Mouse (Mus musculus) gastrocnemius, adult 8-10 months (tissue): ENCODE measurements at regions not wholly inside any gene's neighbourhood (a gene's known extent, or its start where the extent isn't known, plus 50 kb on each side); places are given as distances from the start of the nearest gene placed in this dataset.

Experiments
- DNase-seq, 2 experiments: peaks; one replicate each; pipeline ENCODE4 v3.0.0; 2022; ENCODE audit warnings: low spot score in 2 of 2

DNA sequence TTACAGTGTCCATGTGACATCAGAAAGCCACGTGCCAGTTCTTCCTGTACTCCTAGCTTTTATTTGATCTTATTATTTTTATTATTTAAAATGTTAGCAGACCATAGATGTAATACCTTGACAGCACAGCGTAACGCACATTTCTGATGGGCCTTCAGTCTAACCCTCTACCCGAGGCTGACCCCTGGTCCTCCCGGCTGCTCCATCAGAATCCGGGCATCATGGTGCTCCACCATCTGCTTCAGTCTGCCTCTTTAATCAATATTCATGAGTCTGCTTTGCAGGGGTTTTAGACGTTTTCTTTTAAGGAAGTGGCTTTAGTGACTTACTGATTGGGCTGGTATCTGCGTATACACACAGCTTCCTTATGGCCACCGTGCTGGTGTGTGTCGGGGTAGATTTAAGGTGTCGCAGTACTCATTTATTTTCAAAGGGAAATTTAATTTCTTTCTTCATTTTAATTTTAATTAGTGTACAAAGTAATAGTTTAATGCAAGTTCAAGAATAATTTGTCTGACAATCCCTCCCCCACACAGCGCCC, 265.2 kb upstream of the Sox2 start:
- no peak for DNase-seq

DNA sequence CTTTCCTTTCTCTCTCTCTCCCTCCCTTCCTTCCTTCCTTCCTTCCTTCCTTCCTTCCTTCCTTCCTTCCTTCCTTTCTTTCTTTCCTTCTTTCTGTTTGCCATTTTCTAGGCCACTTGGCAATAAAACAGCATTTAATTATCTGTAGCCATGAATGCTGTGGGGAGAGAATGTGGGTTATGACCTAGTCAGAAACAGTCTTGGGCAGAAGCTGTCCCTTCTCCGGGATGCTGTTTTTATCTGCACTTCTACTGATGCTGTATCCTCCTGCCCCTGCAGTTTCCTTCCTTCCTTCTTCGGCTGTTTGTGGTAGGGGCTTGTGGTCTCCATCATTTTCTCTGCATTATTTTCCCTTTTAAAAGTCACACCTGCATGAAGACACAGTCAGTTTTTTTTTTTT, 272.3 kb upstream of the Sox2 start:
- no peak for DNase-seq

DNA sequence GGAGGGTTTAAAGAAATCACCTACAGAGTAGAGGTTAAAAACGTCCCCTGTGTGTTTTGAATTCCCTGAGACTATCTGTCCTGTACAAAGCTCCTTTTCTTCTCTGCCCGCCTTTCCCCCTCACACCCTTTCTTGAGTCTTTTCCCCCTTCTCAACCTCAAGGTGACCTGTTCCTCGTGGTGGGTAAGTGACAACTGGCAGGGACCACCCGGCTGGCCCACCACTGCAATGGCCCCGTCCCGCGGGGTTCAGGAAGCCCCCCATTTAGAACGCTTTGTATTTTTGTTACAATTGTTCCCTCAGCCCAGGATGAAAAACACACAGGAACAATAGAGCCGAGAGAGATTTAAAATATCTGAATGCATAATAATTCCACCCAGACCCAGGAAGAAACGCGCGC, 272.9 kb upstream of the Sox2 start:
- DNase-seq, result no peak

DNA sequence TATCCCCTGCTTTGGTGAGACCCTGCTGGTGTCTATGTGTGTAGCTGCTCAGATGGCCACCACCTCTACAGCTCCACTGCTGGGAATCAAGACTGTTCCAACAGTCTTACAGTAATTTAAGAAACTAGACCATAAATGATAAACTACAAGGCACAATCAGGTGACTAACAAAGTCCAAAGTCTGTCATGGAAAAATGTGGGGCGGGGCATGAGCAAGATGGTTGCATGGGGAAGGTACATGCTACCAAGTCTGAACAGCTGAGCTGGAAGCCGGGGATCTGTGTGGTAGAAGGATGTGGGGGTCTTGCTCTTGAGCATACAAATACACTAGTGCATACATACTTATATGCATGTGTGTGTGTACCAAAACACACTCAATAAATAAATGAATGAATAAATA, 278.8 kb upstream of the Sox2 start:
- no peak for DNase-seq

DNA sequence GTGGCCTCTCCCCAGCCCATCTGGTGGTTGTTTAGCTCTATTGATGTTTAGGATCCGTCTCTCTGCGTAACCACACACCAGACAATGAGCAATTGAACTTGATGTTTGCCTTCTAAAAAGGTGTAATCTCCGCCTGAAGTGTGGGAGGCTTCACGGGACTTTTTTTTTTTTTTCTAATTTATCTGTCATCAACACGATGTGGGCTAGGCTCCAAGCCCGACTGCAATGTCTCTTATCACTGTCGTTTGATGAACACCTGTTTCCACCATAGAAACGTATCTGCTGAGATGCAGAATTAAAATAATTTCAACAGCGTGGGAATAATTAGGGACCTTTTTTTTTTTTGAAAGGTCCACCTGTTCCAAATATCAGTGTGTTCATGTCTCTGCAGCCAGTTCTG, 257.0 kb upstream of the Dnajc19 start:
- no peak for DNase-seq

DNA sequence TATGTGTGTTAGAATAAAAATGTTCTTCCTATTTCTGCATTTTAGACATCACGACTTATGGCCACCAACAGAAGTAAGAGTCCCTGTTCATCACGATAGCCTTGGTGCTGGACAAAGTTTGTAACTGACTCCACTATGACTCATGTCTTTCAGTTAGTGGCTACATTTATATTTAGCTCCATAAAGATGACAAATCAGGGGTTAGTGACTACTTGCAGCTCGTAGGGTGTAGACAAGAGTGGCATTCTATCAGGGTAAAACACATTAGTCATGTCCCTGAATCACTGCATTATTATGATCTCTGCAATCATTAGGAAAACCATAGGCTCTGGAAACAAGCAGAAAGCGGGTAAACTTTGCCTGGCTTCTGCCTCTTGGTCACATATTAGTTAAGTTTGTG, 252.4 kb upstream of the Dnajc19 start:
- DNase-seq, result no peak

DNA sequence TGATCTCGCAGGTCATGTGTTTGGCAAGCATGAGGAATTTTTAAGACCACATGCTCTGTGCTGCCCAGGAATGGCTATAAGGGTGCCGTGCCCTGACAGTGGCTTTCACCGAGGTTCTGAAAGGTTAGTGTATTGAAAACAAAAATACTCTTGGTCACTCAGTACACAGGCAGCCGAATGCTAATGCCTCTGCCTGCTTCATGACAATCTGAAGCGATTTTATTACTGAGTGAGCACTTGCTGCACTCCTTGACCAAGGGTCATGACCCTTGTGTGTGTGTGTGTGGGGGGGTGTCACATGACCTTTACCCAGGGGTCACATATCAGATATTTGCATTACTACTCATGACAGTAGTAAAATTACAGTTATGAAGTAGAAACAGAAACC, 250.8 kb upstream of the Dnajc19 start:
- DNase-seq, result no peak

DNA sequence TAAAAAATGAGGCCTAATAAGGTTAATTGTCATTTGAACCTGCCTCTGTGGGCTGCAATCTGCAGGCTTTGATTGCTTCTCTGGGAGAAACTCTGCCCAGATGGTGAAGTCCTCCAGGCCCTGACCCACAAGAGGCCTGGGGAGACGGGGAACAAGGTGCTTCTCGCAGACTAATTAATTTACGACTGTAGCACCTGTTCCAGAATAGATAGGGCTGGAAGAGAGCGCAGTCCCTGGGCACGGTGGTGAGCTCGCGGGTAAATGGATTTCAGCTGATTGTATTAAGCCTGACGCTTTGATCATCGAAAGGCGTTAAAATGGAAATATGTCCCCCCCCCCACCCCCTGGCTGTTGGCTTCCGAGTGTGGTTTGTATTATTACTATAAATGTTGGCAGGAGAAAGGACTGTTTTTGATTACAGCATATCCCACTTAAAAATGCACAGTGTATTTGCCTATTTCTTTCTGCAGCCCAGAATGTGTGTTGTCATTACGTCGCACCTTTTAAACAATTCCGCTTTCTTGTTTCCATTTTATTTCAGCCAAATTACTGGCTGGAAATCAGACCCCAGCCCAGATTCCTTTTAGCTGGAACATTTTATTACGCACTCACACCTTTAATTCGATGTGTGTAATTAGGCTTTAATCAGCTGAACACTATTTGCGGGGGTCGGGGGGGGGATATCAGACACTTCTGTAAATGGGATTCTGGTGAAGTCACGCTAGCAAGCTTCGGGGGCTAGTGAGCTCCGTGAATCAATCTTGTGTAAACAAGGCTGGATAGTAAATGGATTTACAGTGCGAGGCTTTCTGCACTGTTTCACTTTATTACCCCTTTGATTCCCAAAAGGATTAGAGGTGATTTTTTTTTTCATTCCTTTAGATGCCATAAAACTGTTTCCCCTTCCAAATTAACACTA, 250.1 kb upstream of the Dnajc19 start:
- no peak for DNase-seq

DNA sequence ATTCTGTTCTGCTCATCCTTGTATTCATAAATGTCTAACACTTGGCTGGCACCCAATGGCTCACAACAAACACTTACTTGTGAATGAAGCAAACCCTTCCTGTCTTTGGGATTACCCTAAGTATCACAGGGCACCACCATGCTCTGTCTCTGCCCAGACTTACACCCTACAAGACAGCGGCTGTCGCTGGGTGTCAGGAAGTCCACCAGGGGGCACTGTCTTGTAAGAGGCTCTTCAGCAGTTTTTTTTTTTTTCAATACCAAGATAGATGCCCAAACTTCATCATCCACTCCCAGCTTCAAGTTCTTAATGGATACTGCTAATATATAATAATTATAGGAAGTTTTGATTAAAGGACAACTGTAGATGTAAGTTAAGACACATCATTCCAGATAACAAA, 247.7 kb upstream of the Dnajc19 start:
- no peak for DNase-seq

DNA sequence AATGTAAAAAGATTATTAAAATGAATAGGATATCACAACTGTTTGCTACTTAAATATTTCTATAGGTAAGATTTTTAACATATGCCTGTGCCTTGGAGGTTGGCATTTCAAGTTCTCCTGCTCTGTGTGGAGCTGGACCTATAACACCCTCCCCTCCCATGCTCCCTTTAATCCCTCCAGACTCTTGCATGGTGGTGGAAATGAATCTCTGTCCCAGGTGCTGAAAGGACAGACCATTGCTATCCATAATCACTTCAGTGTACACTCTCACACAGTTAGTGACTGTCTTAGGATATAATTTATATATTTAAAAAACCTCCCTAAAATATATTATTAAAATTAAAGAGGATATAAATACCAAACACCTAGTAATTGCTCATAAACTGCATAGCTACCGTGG, 244.5 kb upstream of the Dnajc19 start:
- DNase-seq, result no peak

DNA sequence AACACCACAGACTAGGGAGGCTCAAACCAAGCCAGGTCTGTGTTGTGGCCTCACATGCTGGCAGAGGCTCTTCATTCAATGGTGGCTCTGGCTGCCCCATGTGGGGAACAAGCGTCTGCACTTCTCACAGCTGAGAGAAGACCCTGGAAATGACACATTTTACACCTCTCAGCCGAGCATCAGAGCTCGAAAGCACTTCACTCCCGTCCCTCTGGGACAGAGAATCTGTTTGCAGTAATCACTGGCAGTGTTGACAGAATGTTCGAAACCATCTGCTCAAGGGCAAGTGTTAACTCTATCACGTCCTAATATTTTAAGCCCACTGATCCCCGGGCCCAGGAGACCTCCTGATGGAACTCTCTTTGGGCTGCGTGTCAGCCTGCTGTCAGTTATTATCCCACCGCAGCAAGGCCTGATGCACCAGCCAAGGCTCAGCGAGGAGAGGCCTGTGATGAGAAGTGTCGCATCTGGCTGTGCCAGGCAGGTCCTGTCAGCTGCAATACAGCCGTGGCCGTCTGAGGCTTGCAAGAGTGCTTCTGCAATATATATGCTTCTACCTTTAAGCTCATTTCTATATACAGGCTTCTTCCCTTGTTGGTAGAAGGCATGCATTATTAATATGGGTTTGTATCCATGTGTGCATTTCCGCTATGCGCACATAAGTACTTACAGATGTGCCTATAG, 241.5 kb upstream of the Dnajc19 start:
- no peak for DNase-seq

DNA sequence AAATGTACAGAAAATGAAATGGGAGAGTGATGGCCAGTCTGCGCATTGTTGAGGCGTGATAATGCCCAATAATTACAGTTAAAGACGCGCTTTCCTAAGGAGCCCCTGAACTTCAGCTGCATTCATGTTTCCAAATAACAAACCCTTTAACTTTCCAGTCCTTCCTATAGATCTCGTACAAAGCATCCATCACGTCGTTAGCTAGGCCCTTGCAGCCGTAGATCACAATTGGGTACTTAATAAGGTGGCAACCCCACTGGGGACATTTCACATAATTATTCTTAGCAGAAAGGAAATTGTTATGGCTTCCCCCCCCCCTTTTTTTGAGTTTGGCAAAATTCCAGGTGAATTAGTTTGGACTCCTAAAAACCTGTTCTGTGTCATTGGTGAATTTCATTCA, 233.7 kb upstream of the Dnajc19 start:
- DNase-seq, result no peak

DNA sequence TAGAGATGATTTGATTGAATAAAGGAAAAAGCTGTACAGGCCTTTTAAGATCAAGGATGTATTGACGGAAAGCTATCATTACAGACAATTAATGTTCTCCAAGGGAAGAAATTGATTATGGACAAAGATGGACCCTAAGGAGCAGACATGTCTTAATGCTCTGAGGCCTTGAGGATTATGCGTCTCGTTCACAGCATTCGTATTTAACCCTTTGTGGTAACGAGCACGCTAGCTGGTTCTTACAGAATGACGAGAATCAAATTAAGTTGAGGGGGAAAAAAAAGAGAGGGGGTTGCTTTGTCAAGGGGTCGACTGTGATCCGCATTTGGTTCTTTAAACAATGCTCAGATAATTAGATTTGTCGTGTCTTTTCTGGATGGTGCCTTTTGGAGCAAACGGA, 233.3 kb upstream of the Dnajc19 start:
- no peak for DNase-seq

DNA sequence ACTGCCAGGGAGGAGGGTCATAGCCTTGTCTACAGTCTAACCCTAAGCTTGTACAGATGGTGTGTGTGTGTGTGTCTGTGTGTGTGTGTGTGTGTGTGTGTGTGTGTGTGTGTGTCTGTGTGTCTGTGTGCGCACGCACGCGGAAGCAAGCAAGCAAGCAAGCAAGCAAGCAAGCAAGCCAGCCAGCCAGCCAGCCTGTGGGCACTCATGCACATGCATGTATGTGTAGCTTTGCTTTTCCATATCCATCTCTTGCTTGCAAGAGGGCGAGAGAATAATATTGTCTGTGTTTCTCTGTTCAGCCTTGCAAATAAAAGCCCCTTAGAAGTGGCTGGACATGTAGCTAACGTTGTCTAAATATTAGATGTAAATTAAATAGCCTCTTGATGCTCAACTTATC, 230.8 kb upstream of the Dnajc19 start:
- DNase-seq, result no peak

DNA sequence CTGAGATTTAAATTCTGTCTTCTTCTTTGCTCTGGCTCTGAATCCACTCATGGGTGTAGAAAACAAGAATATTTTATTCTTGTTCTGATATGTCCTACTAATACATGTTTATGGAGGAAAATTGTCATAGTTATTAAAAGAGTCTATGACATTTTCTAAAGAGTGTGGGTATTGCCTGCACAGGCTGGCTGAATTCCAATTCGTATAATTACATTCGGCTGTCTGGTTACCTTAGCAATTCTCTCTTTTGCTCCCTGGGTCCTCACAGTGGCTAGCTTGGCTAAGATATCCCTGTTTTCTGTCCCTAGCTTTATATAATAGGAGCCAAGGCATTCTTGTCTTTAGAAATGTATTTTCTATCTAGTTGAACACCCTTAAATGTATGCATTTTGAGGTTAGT, 218.5 kb upstream of the Dnajc19 start:
- no peak for DNase-seq

DNA sequence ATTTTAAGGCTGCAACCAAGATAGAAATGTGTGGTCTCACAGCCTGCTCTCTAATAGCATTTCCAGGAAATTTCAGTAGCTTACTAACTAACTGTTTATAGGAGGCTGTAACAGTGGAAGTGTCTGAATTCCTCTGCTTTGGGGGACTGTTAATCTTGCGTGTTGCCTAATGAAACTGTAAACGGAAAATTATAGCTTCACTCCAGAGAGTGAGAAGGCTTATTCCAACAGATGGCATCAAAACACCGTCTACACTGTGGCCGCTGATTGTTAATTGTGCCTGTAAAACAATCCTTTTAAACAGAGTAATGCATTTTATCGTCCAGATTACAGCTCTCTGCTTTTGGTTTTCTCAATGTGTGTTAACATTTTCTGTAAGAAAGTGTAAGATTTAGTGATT, 206.7 kb upstream of the Dnajc19 start:
- no peak for DNase-seq

DNA sequence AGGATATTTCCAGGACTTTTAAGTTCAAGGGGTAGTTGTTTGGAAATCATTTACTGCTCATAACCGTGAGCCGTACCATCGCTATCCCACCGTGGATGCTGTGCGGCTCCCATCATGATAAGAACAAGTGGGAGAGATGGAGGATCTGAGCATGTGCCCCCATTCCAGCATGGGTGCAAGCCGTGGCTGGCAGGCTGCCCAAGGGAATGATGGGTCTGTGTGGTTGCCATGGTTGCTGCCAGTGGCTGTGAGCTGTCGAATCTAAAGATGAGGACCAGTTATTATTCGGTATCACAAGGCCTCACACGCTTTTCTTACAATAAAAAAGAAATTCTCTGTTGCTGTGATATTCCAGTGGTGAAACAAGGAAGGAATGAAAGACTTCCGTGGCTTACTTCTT, 189.0 kb upstream of the Dnajc19 start:
- no peak for DNase-seq

DNA sequence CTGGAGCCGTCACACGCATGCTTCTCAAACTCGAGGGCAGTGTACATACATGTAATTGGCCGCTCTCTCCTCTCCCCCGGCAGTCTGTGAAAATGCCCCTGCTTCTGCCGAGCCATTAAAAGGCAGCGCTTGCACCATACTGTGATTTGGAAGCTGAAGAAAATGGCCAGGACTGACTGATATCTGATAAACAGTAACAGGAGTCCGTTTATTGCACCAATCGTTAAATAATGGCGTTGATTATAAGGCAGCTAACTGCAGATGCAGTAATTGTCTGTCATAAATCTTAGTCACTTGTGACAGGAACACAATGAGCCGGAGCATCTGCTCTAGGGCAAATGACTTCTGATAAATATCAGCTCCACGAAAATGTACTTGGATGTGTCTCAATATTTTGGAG, 185.3 kb upstream of the Dnajc19 start:
- DNase-seq, result no peak

DNA sequence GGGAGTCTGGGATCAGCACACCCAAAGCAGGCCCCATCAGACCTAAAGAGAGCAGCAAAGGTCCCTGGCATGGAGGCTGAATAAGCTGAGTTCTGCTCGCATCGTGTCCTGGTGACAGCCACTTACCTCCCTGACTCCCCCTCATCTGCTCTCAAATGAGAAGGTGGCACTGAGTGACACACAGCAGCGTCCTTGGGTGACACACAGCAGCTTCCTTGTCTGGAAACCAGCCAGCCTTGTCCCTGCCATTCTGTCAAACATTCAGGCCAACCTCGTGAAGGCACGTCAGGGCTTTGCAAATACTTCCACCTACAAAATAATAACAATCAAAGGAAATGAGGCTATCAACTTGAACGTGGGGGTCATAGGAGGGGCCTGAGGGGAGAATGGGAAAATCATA, 183.7 kb upstream of the Dnajc19 start:
- DNase-seq, result no peak

DNA sequence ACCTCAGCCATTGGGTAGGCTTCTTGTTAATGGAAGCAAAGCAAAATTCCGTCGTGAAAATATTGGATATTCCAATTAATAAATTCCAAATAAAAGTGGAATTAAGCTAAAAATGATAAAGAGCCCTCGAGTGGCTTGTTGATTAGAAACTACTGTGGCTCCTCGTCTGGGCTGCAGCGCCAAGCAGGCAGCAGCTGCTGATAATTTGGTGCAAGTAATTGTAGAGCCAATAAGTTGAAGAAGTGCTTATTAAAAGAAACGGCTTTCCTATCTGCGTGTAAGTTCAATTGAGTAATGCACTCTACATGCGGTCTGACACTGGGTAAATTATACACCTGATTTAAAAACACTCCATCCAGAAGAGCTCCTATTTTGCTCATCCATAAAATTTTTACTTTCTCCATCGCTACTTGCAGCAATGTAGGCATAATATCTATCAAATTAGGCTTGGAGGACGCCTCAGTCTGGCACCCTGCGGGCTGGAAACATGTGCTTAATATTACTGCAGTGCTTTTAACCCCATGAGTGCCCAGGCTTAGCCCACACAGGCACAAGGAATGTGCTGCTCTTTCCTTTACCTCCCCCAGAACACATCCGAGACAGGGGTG, 171.7 kb upstream of the Dnajc19 start:
- DNase-seq, result no peak

DNA sequence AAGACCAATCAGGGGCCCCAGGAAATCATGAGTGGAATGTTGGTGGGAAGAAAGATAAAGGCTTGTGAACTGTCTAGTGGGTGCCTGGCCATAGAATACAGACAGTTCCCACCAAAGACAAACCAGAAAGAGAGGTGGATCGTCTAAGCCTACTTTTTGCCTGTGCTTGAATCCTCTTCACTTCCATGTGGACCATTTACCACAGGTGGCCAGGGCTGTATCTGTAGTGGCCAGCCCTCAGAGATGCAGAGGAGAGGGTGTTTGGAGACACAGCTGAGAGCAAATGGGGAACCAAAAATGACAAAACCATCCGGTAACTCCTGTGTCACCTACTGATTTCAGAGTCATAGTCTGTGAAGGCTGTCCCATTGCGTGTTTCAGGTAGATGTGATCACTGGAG, 161.0 kb upstream of the Dnajc19 start:
- DNase-seq, result no peak

DNA sequence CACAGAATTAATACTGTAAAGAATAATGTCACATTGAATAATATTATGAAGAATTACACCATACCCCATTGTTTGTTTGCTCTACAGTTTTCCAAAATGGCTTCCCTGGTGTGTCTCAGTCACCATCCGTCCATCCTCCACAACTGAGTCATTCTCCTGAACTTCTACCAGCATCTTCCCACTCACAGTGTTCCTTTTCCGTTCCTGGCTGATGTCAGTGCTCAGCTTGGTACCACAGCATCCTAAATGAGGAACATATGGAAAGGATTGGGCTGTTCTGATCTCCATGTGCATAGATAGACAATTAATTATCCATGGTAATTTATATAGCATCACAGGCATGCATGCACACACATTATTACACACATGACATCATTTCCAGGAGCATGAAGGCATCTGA, 158.9 kb upstream of the Dnajc19 start:
- no peak for DNase-seq
